Mouse (Mus musculus) effector memory CD4-positive, alpha-beta T cell, adult 5 months (primary cell): ENCODE results near the gene Mrgprb2. TPM values are rescaled to one million over a fixed set of nuclear protein-coding genes. Genes with fewer than 3 reads are reported as not detected.

ENCODE experiments used
- polyA plus RNA-seq: library from polyadenylated mRNA; unstranded; fragments of 100-300 nt; shearing (Covaris generic); gene quantifications from one replicate; pipeline ENCODE4 v1.2.1, GENCODE M21; 2017

Gene Mrgprb2
- not detected for polyA plus RNA-seq

GRCm38 (mm10) chr7:48557986-48558385 is at the start of gene Mrgprb2:
TSS of gene Mrgprb2 (minus strand) at chr7:48558086.

Other genes starting within 250 kb of the Mrgprb2 start
- gene Mrgprb8, start 169.6 kb downstream of the Mrgprb2 start, polyA plus RNA-seq = not detected
- not detected for gene Mrgprb1, start 101.7 kb downstream of the Mrgprb2 start, polyA plus RNA-seq
- 0.14 TPM for gene Mrgprx2, start 58.8 kb downstream of the Mrgprb2 start, polyA plus RNA-seq
- not detected for gene Mrgprb3, start 85.7 kb upstream of the Mrgprb2 start, polyA plus RNA-seq
- 27.5 TPM for gene Zdhhc13, start 230.9 kb upstream of the Mrgprb2 start, polyA plus RNA-seq